Mouse (Mus musculus) liver, embryonic 13.5 days (tissue): ENCODE data around the gene Tgfb1. TPM values are rescaled to one million over a fixed set of nuclear protein-coding genes. Genes with fewer than 3 reads are reported as not detected.
A peak's percentile ranks its signal among the peaks of the same experiment; 100 is the strongest.
"Not testable (repeated sequence)": the region's sequence is repeated elsewhere in the genome, so short reads cannot be mapped to it uniquely, and the experiment has no call there.

Source experiments
- ATAC-seq: fragments of 200-750 bp; cut with Nextera tagmentation; 2 replicates; pipeline ENCODE4 v1.8.0; 2017; ENCODE audit warnings: low read depth, mild to moderate bottlenecking, moderate number of reproducible peaks, moderate library complexity
- DNase-seq: peaks from one replicate; pipeline ENCODE4 v3.0.0; 2022
- H3K27ac ChIP-seq: fragments of 300-500 bp; sonication (generic); 2 replicates; pipeline ENCODE4 v1.5.1; 2015; ENCODE audit warnings: moderate library complexity, mild to moderate bottlenecking, inconsistent platforms
- H3K27me3 ChIP-seq: fragments of 300-500 bp; sonication (generic); 2 replicates; pipeline ENCODE4 v1.6.1; 2015; ENCODE audit warnings: mild to moderate bottlenecking, inconsistent platforms
- H3K36me3 ChIP-seq: fragments of 300-500 bp; sonication (generic); 2 replicates; pipeline ENCODE4 v1.6.1; 2015; ENCODE audit warnings: mild to moderate bottlenecking, inconsistent platforms
- H3K4me1 ChIP-seq: fragments of 300-500 bp; sonication (generic); replicated peaks from 2 replicates; pipeline ENCODE4 v1.6.1; 2015; ENCODE audit warnings: inconsistent platforms
- H3K4me2 ChIP-seq: fragments of 300-500 bp; sonication (generic); 2 replicates; pipeline ENCODE4 v1.6.1; 2015; ENCODE audit warnings: inconsistent platforms, mild to moderate bottlenecking, moderate library complexity
- H3K4me3 ChIP-seq: fragments of 300-500 bp; sonication (generic); replicated peaks from 2 replicates; pipeline ENCODE4 v1.5.1; 2015; ENCODE audit warnings: mild to moderate bottlenecking, inconsistent platforms
- H3K9ac ChIP-seq: fragments of 300-500 bp; sonication (generic); 2 replicates; pipeline ENCODE4 v1.6.1; 2015; ENCODE audit warnings: mild to moderate bottlenecking, inconsistent platforms
- H3K9me3 ChIP-seq: fragments of 300-500 bp; sonication (generic); replicated peaks from 2 replicates; pipeline ENCODE4 v1.6.1; 2016; ENCODE audit warnings: inconsistent platforms
- WGBS: fragments of 180-500 bp; shearing (Covaris S2); methylation state at CpG from one replicate; pipeline ENCODE4 v1.1.7; 2015; ENCODE audit not compliant: insufficient replicate concordance; 5-methylcytosine and 5-hydroxymethylcytosine counted together
- polyA plus RNA-seq: library from polyadenylated mRNA; unstranded; fragments of >200 nt; fragmentation: Nextera tagmentation; extraction: Ambion mirVana; gene quantifications from 2 replicates; pipeline ENCODE4 v1.2.1, GENCODE M21; 2015

Gene Tgfb1
- polyA plus RNA-seq, 1 experiment from 2014 or later, result 6.9 TPM

- ATAC-seq (no peak), DNase-seq (peak; percentile 61)
- Histone ChIP-seq H3K4me2 (peak overlapping the region; percentile 76), H3K36me3 (peaks cover 70% of the 10 kb centered on the region), H3K4me1 (peaks cover 57% of the 10 kb centered on the region), H3K27me3 (no peaks in the 10 kb centered on the region), H3K4me3 (peak overlapping the region; percentile 70; the same call in 1 of the 2 replicates), H3K9ac (peak overlapping the region; percentile 82; the same call in 1 of the 2 replicates), H3K27ac (peak overlapping the region; percentile 77), H3K9me3 (no peaks in the 10 kb centered on the region)
- WGBS, result 50% methylated on average over 10 of the region's 10 CpGs
These were observed 33.2 kb downstream of the Tgfb1 start for GRCm38 (mm10) chr7:25719761-25720610.

GRCm38 (mm10) chr7:25720760-25721159, 34.0 kb downstream of the Tgfb1 start:
- peaks cover 70% of the 10 kb centered on the region for H3K36me3 ChIP-seq
- no peaks in the 10 kb centered on the region for H3K27me3 ChIP-seq
- H3K27ac ChIP-seq, result no peak overlapping the region
- DNase-seq (no peak), ATAC-seq (no peak)
- no peak overlapping the region for H3K4me2 ChIP-seq
- H3K4me3 ChIP-seq, result no peak overlapping the region
- no peaks in the 10 kb centered on the region for H3K9me3 ChIP-seq
- WGBS, result 80% methylated on average over 5 of the region's 5 CpGs
- H3K4me1 ChIP-seq, result peaks cover 57% of the 10 kb centered on the region
- H3K9ac ChIP-seq, result no peak overlapping the region

GRCm38 (mm10) chr7:25721776-25722175, 35.0 kb downstream of the Tgfb1 start:
- H3K27ac ChIP-seq, result peak overlapping the region; percentile 80
- H3K4me3 ChIP-seq, H3K9me3 ChIP-seq, DNase-seq, H3K27me3 ChIP-seq: not testable (repeated sequence)
- peak; percentile 47 for ATAC-seq
- H3K4me1 ChIP-seq, result peaks cover 56% of the 10 kb centered on the region
- peak overlapping the region; percentile 33 for H3K4me2 ChIP-seq
- peak overlapping the region; percentile 45 for H3K9ac ChIP-seq
- H3K36me3 ChIP-seq, result peaks cover 70% of the 10 kb centered on the region

GRCm38 (mm10) chr7:25725886-25726285, 39.1 kb downstream of the Tgfb1 start:
- Histone ChIP-seq H3K4me2 (no peak overlapping the region), H3K27me3 (no peaks in the 10 kb centered on the region), H3K4me3 (no peak overlapping the region), H3K27ac (no peak overlapping the region), H3K4me1 (peaks cover 27% of the 10 kb centered on the region), H3K9ac (no peak overlapping the region), H3K36me3 (peaks cover 98% of the 10 kb centered on the region), H3K9me3 (no peaks in the 10 kb centered on the region)
- no peak for DNase-seq
- no peak for ATAC-seq
- 73% methylated on average over 19 of the region's 19 CpGs for WGBS

GRCm38 (mm10) chr7:25727800-25728199, 41.0 kb downstream of the Tgfb1 start:
- 91% methylated on average over 5 of the region's 5 CpGs for WGBS

GRCm38 (mm10) chr7:25729396-25729795, 42.6 kb downstream of the Tgfb1 start:
- H3K36me3 ChIP-seq, result peaks cover 98% of the 10 kb centered on the region
- no peak overlapping the region for H3K4me2 ChIP-seq
- ATAC-seq (0 out of 2 replicates have a peak, but pooled peaks have one; percentile 33), DNase-seq (no peak)
- 38% methylated on average over 2 of the region's 2 CpGs for WGBS
- peaks cover 7% of the 10 kb centered on the region; the same call in 1 of the 2 replicates for H3K4me1 ChIP-seq
- H3K27me3 ChIP-seq, result no peaks in the 10 kb centered on the region
- H3K4me3 ChIP-seq, result no peak overlapping the region
- H3K27ac ChIP-seq, result no peak overlapping the region
- H3K9me3 ChIP-seq, result no peaks in the 10 kb centered on the region
- no peak overlapping the region for H3K9ac ChIP-seq

More at GRCm38 (mm10) chr7:25727800-25728199, 41.0 kb downstream of the Tgfb1 start:
- no peak for DNase-seq
- peaks cover 99% of the 10 kb centered on the region for H3K36me3 ChIP-seq
- no peak overlapping the region for H3K9ac ChIP-seq
- no peak overlapping the region for H3K4me3 ChIP-seq
- H3K4me1 ChIP-seq, result peaks cover 13% of the 10 kb centered on the region
- no peaks in the 10 kb centered on the region for H3K9me3 ChIP-seq
- H3K27ac ChIP-seq, result no peak overlapping the region
- no peak overlapping the region for H3K4me2 ChIP-seq
- H3K27me3 ChIP-seq, result no peaks in the 10 kb centered on the region
- ATAC-seq, result no peak

GRCm38 (mm10) chr7:25729862-25730261, 43.1 kb downstream of the Tgfb1 start:
- H3K4me1 ChIP-seq, result peaks cover 12% of the 10 kb centered on the region
- H3K4me2 ChIP-seq, result no peak overlapping the region
- H3K9me3 ChIP-seq, result no peaks in the 10 kb centered on the region
- whole genome bisulfite sequencing, result 93% methylated on average over 2 of the region's 2 CpGs
- no peak for ATAC-seq
- no peak for DNase-seq
- peaks cover 98% of the 10 kb centered on the region for H3K36me3 ChIP-seq
- no peak overlapping the region for H3K27ac ChIP-seq
- no peak overlapping the region for H3K9ac ChIP-seq
- H3K4me3 ChIP-seq, result no peak overlapping the region
- no peaks in the 10 kb centered on the region for H3K27me3 ChIP-seq

- peaks cover 98% of the 10 kb centered on the region for H3K36me3 ChIP-seq
- H3K27ac ChIP-seq, result peak overlapping the region; percentile 1; the same call in 1 of the 2 replicates
- no peaks in the 10 kb centered on the region for H3K9me3 ChIP-seq
- H3K9ac ChIP-seq, result no peak overlapping the region
- H3K4me3 ChIP-seq, result no peak overlapping the region
- WGBS, result 63% methylated on average over 8 of the region's 8 CpGs
- no peak overlapping the region for H3K4me2 ChIP-seq
- no peaks in the 10 kb centered on the region for H3K27me3 ChIP-seq
- DNase-seq (no peak), ATAC-seq (no peak)
- H3K4me1 ChIP-seq, result peaks cover 28% of the 10 kb centered on the region
These were observed 44.7 kb downstream of the Tgfb1 start for GRCm38 (mm10) chr7:25731294-25732055.

- H3K9ac ChIP-seq, result no peak overlapping the region
- H3K9me3 ChIP-seq, result no peaks in the 10 kb centered on the region
- peaks cover 49% of the 10 kb centered on the region for H3K4me1 ChIP-seq
- no peak overlapping the region for H3K4me3 ChIP-seq
- DNase-seq, result no peak
- 0 out of 2 replicates have a peak overlapping the region, but pooled peaks have one; percentile 1 for H3K4me2 ChIP-seq
- WGBS, result 11% methylated on average over 4 of the region's 4 CpGs
- no peaks in the 10 kb centered on the region for H3K27me3 ChIP-seq
- peak; percentile 63; the same call in 1 of the 2 replicates for ATAC-seq
- peaks cover 98% of the 10 kb centered on the region for H3K36me3 ChIP-seq
- peak overlapping the region; percentile 44; the same call in 1 of the 2 replicates for H3K27ac ChIP-seq
These were observed 48.2 kb downstream of the Tgfb1 start for GRCm38 (mm10) chr7:25734991-25735390.

- H3K27me3 ChIP-seq, result no peaks in the 10 kb centered on the region
- H3K4me3 ChIP-seq, result no peak overlapping the region
- ATAC-seq (no peak), DNase-seq (no peak)
- H3K36me3 ChIP-seq, result peaks cover 98% of the 10 kb centered on the region
- WGBS, result 81% methylated on average over 2 of the region's 2 CpGs
- no peak overlapping the region for H3K4me2 ChIP-seq
- no peak overlapping the region for H3K9ac ChIP-seq
- H3K4me1 ChIP-seq, result peaks cover 50% of the 10 kb centered on the region
- no peak overlapping the region; the same call in 1 of the 2 replicates for H3K27ac ChIP-seq
- H3K9me3 ChIP-seq, result no peaks in the 10 kb centered on the region
These were observed 50.1 kb downstream of the Tgfb1 start for GRCm38 (mm10) chr7:25736920-25737319.

- Histone ChIP-seq H3K4me3 (no peak overlapping the region), H3K27ac (no peak overlapping the region), H3K9me3 (no peaks in the 10 kb centered on the region), H3K9ac (no peak overlapping the region), H3K4me1 (peaks cover 55% of the 10 kb centered on the region), H3K36me3 (peaks cover 98% of the 10 kb centered on the region), H3K4me2 (no peak overlapping the region), H3K27me3 (no peaks in the 10 kb centered on the region)
- DNase-seq (no peak), ATAC-seq (peak; percentile 78)
- 23% methylated on average over 3 of the region's 3 CpGs for WGBS
These were observed 51.5 kb downstream of the Tgfb1 start for GRCm38 (mm10) chr7:25738277-25738676.
